In the genomic region with DNA sequence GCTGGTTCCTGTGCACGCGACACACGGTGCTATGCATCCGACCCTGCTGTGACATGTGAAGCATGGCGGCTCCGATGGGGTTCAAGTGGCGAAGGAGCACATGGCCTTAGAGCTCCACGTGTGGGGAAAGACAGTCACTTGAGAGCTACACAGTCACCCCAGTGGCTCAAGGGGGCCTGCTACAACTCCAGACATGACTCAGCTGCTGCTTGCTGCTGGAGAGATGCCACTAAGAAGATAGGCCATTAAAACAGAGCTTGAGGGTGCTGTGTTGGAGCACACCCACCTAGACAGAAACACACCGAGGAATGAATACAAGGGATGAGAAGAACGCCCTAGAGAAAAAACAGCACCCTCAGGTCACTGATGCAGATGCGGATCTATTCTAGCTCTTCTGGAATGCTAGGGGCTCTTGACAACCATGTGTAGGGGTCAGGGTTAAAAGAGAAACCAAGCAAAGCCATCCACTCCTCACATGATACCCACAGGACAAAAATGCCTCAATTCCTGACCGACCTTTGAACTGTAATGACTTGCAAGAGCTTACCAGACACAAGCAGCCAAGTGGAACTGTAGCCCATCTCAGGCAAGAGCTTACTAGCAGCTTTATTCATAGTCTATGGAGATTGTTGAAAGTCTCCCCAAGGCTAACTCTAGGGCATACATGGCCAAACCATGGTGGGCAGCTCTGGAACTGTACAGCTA, we compare ENCODE assay signal across 12 mouse cellular contexts. TPM values are rescaled to one million over a fixed set of nuclear protein-coding genes. Genes with fewer than 3 reads are reported as not detected.
A peak's percentile ranks its signal among the peaks of the same experiment; 100 is the strongest.
DNase-seq lines count a peak whose midpoint lies in the region; ATAC-seq and TF ChIP-seq lines count a peak whose summit lies in the region.
"Had no signal": no experiment of that assay in that cellular context is flagged by ENCODE, and none has a peak within 500 bp of the region (broad histone marks: within the 10 kb centered on the region; RNA-seq: fewer than 3 reads in every experiment).

No protein-coding gene starts in this region.

- ATAC-seq in hindbrain, postnatal 0 days: no peak
- no peak for ATAC-seq in midbrain, embryonic 14.5 days (ENCODE audit: low FRiP score, low TSS enrichment)
- no peak for ATAC-seq in megakaryocyte progenitor cell, adult 5-6 weeks (replicated peaks; ENCODE audit: poor library complexity)

- no peaks in the 10 kb centered on the region for H3K27me3 ChIP-seq in hindbrain, postnatal 0 days (ENCODE audit: insufficient read depth, low read length)
- no peaks in the 10 kb centered on the region for H3K27me3 ChIP-seq in midbrain, embryonic 14.5 days (ENCODE audit: control insufficient read depth, insufficient read depth, low read length)

- peak overlapping the region; percentile 92 for H3K4me2 ChIP-seq in hindbrain, postnatal 0 days (ENCODE audit: low read depth, low read length)
- peak overlapping the region; percentile 99 for H3K4me2 ChIP-seq in midbrain, embryonic 14.5 days (ENCODE audit: low read length)

- peaks cover 45% of the 10 kb centered on the region for H3K4me1 ChIP-seq in hindbrain, postnatal 0 days (ENCODE audit: insufficient read depth, low read length)
- H3K4me1 ChIP-seq in midbrain, embryonic 14.5 days (ENCODE audit: control insufficient read depth, insufficient read depth, low read length): peaks cover 80% of the 10 kb centered on the region

- no peaks in the 10 kb centered on the region for H3K9me3 ChIP-seq in hindbrain, postnatal 0 days (ENCODE audit: low read length)
- H3K9me3 ChIP-seq in midbrain, embryonic 14.5 days (ENCODE audit: control insufficient read depth, low read length): no peaks in the 10 kb centered on the region

- 63% methylated on average over 12 of the region's 12 CpGs for WGBS in hindbrain, postnatal 0 days
- 80% methylated on average over 12 of the region's 12 CpGs for WGBS in midbrain, embryonic 14.5 days

- no peak overlapping the region for H3K27ac ChIP-seq in hindbrain, postnatal 0 days
- H3K27ac ChIP-seq in midbrain, embryonic 14.5 days (replicated peaks; ENCODE audit: low read depth, low read length): no peak overlapping the region

- peak; percentile 96 for DNase-seq in heart, adult 11 months
- DNase-seq in heart, postnatal 10 days: no peak
- DNase-seq in 3T3-L1 (ENCODE audit: low read depth, low spot score): peak; percentile 28
- DNase-seq in hindbrain, postnatal 0 days (ENCODE audit: low spot score): no peak
- DNase-seq in midbrain, embryonic 14.5 days: no peak
- no peak for DNase-seq in right cerebral cortex, adult 18-20 months
- DNase-seq in heart, postnatal 36 days: no peak
- DNase-seq: cerebellum, adult 8-10 months; heart, postnatal 4 days; liver; lung, postnatal 36 days had no signal

- TF ChIP-seq CTCF in hindbrain, postnatal 0 days (IDR thresholded peaks at IDR 0.05; ENCODE audit: low read depth): no peak

- intact Hi-C loops in heart, postnatal 10 days (cut with DNase I): no loop called here
- intact Hi-C loops in heart, postnatal 36 days (cut with DNase I): no loop called here

- H3K9ac ChIP-seq in hindbrain, postnatal 0 days (replicated peaks; ENCODE audit: low read length): no peak overlapping the region
- H3K9ac ChIP-seq in midbrain, embryonic 14.5 days (replicated peaks; ENCODE audit: low read length): 0 out of 2 replicates have a peak overlapping the region, but pooled peaks have one; percentile 20

- H3K4me3 ChIP-seq in hindbrain, postnatal 0 days (ENCODE audit: low read length): no peak overlapping the region
- H3K4me3 ChIP-seq in midbrain, embryonic 14.5 days (replicated peaks; ENCODE audit: low read depth, low read length): no peak overlapping the region

- no peaks in the 10 kb centered on the region for H3K36me3 ChIP-seq in hindbrain, postnatal 0 days (ENCODE audit: insufficient read depth, low read length)
- H3K36me3 ChIP-seq in midbrain, embryonic 14.5 days (ENCODE audit: control insufficient read depth, insufficient read depth, low read length): no peaks in the 10 kb centered on the region

RNA-seq across cellular contexts. Expression of gene Zcchc14, which starts 5.0 kb away (rescaled TPM):
- 10 to 100 TPM; 40.5 to 43.3 TPM for total RNA-seq in heart, postnatal 10 days (2021)
- total RNA-seq in hindbrain, postnatal 0 days (2014; rRNA removed): 66.4 and 66.5 TPM in 2 replicates
- 13.9 and 14.3 TPM in 2 replicates for polyA plus RNA-seq in hindbrain, postnatal 0 days (2015; fragmentation: Nextera tagmentation; extraction: Ambion mirVana)
- polyA plus RNA-seq in midbrain, embryonic 14.5 days (2014; fragmentation: Nextera tagmentation; extraction: Ambion mirVana): 39.0 and 43.4 TPM in 2 replicates
- total RNA-seq in heart, postnatal 36 days (2021): 10 to 100 TPM; 25.3 to 33.1 TPM
- 0.07 TPM in 1 of 2 replicates, not detected in the other for total RNA-seq in megakaryocyte progenitor cell, adult 5-6 weeks (2015)
- 0.04 TPM in 1 of 2 replicates, not detected in the other for total RNA-seq in megakaryocyte progenitor cell, adult 5-6 weeks (2017)

RNA-seq across cellular contexts. Expression of gene Map1lc3b, which starts 57.5 kb away (rescaled TPM):
- total RNA-seq in heart, postnatal 10 days (2021): 100 to 1,000 TPM; 181 to 187 TPM
- total RNA-seq in hindbrain, postnatal 0 days (2014; rRNA removed): 274 and 288 TPM in 2 replicates
- 346 and 360 TPM in 2 replicates for polyA plus RNA-seq in hindbrain, postnatal 0 days (2015; fragmentation: Nextera tagmentation; extraction: Ambion mirVana)
- 440 and 461 TPM in 2 replicates for polyA plus RNA-seq in midbrain, embryonic 14.5 days (2014; fragmentation: Nextera tagmentation; extraction: Ambion mirVana)
- total RNA-seq in heart, postnatal 36 days (2021): 100 to 1,000 TPM; 266 to 268 TPM
- total RNA-seq in megakaryocyte progenitor cell, adult 5-6 weeks (2015): 73.8 and 74.5 TPM in 2 replicates
- 65.9 and 78.6 TPM in 2 replicates for total RNA-seq in megakaryocyte progenitor cell, adult 5-6 weeks (2017)

Comparison
In these comparisons a context has a peak if more than half of its experiments do, and no peak if none do; other contexts are left out.
1. DNase-seq: peak in heart, adult 11 months (single experiment) and 3T3-L1 (single experiment); none in heart, postnatal 10 days (0 of 2), hindbrain, postnatal 0 days (single experiment), midbrain, embryonic 14.5 days (single experiment), right cerebral cortex, adult 18-20 months (single experiment) and heart, postnatal 36 days (0 of 2).
2. RNA of gene Zcchc14, which starts 5.0 kb away (total RNA-seq): 66.4 to 66.5 TPM in hindbrain, postnatal 0 days, 40.5 to 43.3 TPM in heart, postnatal 10 days and 25.3 to 33.1 TPM in heart, postnatal 36 days; 0.04 to 0.07 TPM in megakaryocyte progenitor cell, adult 5-6 weeks; every median in the first group is over 10 times any median in the second.